Mouse (Mus musculus): Measurements from ENCODE around the gene E2f2. TPM values are rescaled to one million over a fixed set of nuclear protein-coding genes. Genes with fewer than 3 reads are reported as not detected.

E2f2 gene
- total RNA-seq, 1 experiment from 2014 or later = 7.1 TPM

Other genes starting within 250 kb of the E2f2 start
- 32.2 and 35.7 TPM in 2 replicates for gene Hmgcl, start 225.9 kb upstream of the E2f2 start, total RNA-seq (2017)
- 2.3 and 4.4 TPM in 2 replicates for gene Gale, start 208.7 kb upstream of the E2f2 start, total RNA-seq (2017)
- gene Lypla2, start 199.8 kb upstream of the E2f2 start, total RNA-seq (2017) = 10.8 and 19.3 TPM in 2 replicates
- gene Pithd1, start 185.1 kb upstream of the E2f2 start, total RNA-seq (2017) = 24.1 and 63.2 TPM in 2 replicates
- gene Eloa, start 150.6 kb upstream of the E2f2 start, total RNA-seq (2017) = 43.3 and 49.1 TPM in 2 replicates
- 829 and 1,291 TPM in 2 replicates for gene Rpl11, start 119.0 kb upstream of the E2f2 start, total RNA-seq (2017)
- 6.8 and 7.3 TPM in 2 replicates for gene Id3, start 28.9 kb upstream of the E2f2 start, total RNA-seq (2017)
- 0.19 and 0.25 TPM in 2 replicates for gene Asap3, start 34.0 kb downstream of the E2f2 start, total RNA-seq (2017)
- 0.81 TPM in 1 of 2 replicates, not detected in the other for gene Tcea3, start 75.3 kb downstream of the E2f2 start, total RNA-seq (2017)
- 10.0 and 12.6 TPM in 2 replicates for gene Zfp46, start 112.3 kb downstream of the E2f2 start, total RNA-seq (2017)
- 217 and 281 TPM in 2 replicates for gene Hnrnpr, start 138.5 kb downstream of the E2f2 start, total RNA-seq (2017)

Data from hematopoietic stem cell, adult 5-6 weeks (primary cell).